Mouse (Mus musculus): Measurements from ENCODE around the gene Sec14l5.

DNA sequence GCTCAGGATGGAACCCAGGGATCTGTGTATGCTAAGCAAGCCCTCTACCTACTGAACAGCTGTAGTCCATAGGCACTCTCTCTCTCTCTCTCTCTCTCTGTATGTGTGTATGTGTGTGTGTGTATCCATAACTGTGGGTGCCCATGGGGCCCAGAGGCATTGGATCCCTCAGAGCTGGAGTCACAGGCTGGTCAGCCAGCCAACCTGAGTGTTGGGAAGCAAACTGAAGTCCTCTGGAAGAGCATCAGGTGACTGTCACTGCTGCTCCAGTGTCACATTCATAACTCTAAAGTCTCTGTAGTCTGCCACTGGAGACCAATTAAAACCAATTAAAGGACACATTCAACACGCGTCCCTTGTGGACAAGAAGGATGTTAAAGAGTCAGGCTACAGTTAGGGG is 9.6 kb downstream of the Sec14l5 start:
- no peak for TF ChIP-seq CTCF (IDR thresholded peaks at IDR 0.05; ENCODE audit: low read depth, low read length)
- TF ChIP-seq POLR2A (IDR thresholded peaks at IDR 0.05; ENCODE audit: extremely low read depth, insufficient read depth, low read length): no peak
